Mouse (Mus musculus) layer of hippocampus, postnatal 14 days (tissue): ENCODE data around the gene Gm14393. TPM values are rescaled to one million over a fixed set of nuclear protein-coding genes. Genes with fewer than 3 reads are reported as not detected.
"Not testable (repeated sequence)": the region's sequence is repeated elsewhere in the genome, so short reads cannot be mapped to it uniquely, and the experiment has no call there.

Source experiments
- DNase-seq, 2 experiments: peaks; one replicate each; pipeline ENCODE4 v3.0.0; 2021 to 2022; ENCODE audit warnings: low spot score in 2 of 2, mixed read lengths in 1 of 2
- long read RNA-seq, 2 experiments: library from polyadenylated mRNA; stranded (forward); transcript quantifications; one replicate each; pipeline ENCODE4 v2.0.0; 2021
- total RNA-seq, 2 experiments: library from RNA; stranded (reverse); gene quantifications; 2 replicates each; pipeline ENCODE4 v1.2.3; 2021

Gene Gm14393
- total RNA-seq = 1 to 10 TPM in 1 of 2 experiments, not detected in 1; 1.7 TPM
- long read RNA-seq, experiment 1 = 0 reads
- long read RNA-seq, experiment 2 = 0 reads

- not testable (repeated sequence) for DNase-seq
Measured at GRCm38 (mm10) chr2:175067681-175068261, at the start of gene Gm14393. Gene Gm14393, minus strand, starts transcription at chr2:175067781.

DNA sequence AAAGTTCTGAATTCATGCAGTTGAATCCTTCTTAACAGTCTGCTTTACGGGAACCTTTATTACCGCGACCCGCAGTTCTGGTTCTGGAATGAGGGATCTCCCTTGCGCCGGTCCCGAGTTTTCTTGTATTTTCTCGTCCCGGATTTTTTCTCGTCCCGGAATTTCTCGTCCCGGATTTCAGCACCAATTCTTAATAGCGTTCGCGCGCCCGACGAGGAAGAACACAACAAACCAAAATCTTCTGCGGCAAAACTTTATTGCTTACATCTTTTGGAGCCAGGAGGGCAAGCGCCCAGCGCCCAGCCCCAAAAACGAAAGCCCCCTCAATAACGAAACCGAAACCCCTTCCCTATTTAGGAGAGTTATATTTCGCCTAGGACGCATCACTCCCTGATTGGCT, 23.3 kb downstream of the Gm14393 start:
- DNase-seq = not testable (repeated sequence)

Other genes with a start within 250 kb of the Gm14393 start
- gene Gm14444, start 57.5 kb downstream of the Gm14393 start, total RNA-seq = 1 to 10 TPM; 1.3 to 2.1 TPM
- 10 to 100 TPM; 18.7 to 20.4 TPM for gene Gm14399, start 74.2 kb upstream of the Gm14393 start, total RNA-seq
- gene Gm14443, start 108.1 kb upstream of the Gm14393 start, total RNA-seq = 1 to 10 TPM; 3.7 to 3.8 TPM
- gene Gm14391, start 139.1 kb upstream of the Gm14393 start, total RNA-seq = 100 to 1,000 TPM in 1 of 2 experiments, 10 to 100 TPM in 1; 98.1 to 110 TPM
- gene Gm14440, start 207.3 kb upstream of the Gm14393 start, total RNA-seq = 1 to 10 TPM; 5.2 to 6.1 TPM